Mouse (Mus musculus): Measurements from ENCODE around the gene Olfr251.
"Not testable (repeated sequence)": the region's sequence is repeated elsewhere in the genome, so short reads cannot be mapped to it uniquely, and the experiment has no call there.

Gene Olfr251

GRCm38 (mm10) chr9:38376786-38377185 is at the start of gene Olfr251:
Olfr251 (plus strand) TSS chr9:38377086.
- DNase-seq (ENCODE audit: low read depth, low spot score) = no peak

GRCm38 (mm10) chr9:38328760-38329159 is 48.1 kb upstream of the Olfr251 start, which contains the start of gene Olfr25:
Olfr25 (plus strand) TSS chr9:38329060.
- peak; percentile 4 for DNase-seq (ENCODE audit: low read depth, low spot score)

GRCm38 (mm10) chr9:38348111-38348510 is 28.8 kb upstream of the Olfr251 start, which contains the start of gene Olfr898:
Olfr898 (plus strand) TSS chr9:38348411.
- DNase-seq (ENCODE audit: low read depth, low spot score) = no peak

- no peak for DNase-seq (ENCODE audit: low read depth, low spot score)
Measured at GRCm38 (mm10) chr9:38366596-38366995, 10.3 kb upstream of the Olfr251 start, which contains the start of gene Olfr250. Olfr250 (plus strand) TSS chr9:38366896.

- DNase-seq (ENCODE audit: low read depth, low spot score) = no peak
Measured at GRCm38 (mm10) chr9:38401398-38401797, 24.5 kb downstream of the Olfr251 start, which contains the start of gene Olfr147. Olfr147 (plus strand) TSS chr9:38401698.

GRCm38 (mm10) chr9:38407502-38407901 is 30.6 kb downstream of the Olfr251 start:
- not testable (repeated sequence) for DNase-seq (ENCODE audit: low read depth, low spot score)

GRCm38 (mm10) chr9:38413502-38413901 is 36.6 kb downstream of the Olfr251 start:
- DNase-seq (ENCODE audit: low read depth, low spot score) = not testable (repeated sequence)

- no peak for DNase-seq (ENCODE audit: low read depth, low spot score)
Measured at GRCm38 (mm10) chr9:38423801-38424200, 46.9 kb downstream of the Olfr251 start.

GRCm38 (mm10) chr9:38427026-38427425 is 50.1 kb downstream of the Olfr251 start:
- no peak for DNase-seq (ENCODE audit: low read depth, low spot score)

- no peak for DNase-seq (ENCODE audit: low read depth, low spot score)
Measured at GRCm38 (mm10) chr9:38429155-38429554, 52.3 kb downstream of the Olfr251 start, which contains the start of gene Olfr901. Olfr901 (plus strand) TSS chr9:38429455.
